Mouse (Mus musculus) ES-Bruce4 (cell line): ENCODE results near the gene Tlr9.

Experiments used
- CTCF ChIP-seq: IDR thresholded peaks from one replicate; pipeline ENCODE4 v1.8.1; 2011; ENCODE audit warnings: low read depth, low read length
- EP300 ChIP-seq: IDR thresholded peaks from 2 replicates; pipeline ENCODE4 v1.6.1; 2011; ENCODE audit warnings: low read depth, low read length; ENCODE audit not compliant: insufficient read depth
- POLR2A ChIP-seq: IDR thresholded peaks from one replicate; pipeline ENCODE4 v1.8.1; 2011; ENCODE audit warnings: low read length; ENCODE audit not compliant: insufficient read depth

GRCm38 (mm10) chr9:106191355-106191754, 31.0 kb upstream of the Tlr9 start:
- no peak for TF ChIP-seq CTCF
- TF ChIP-seq POLR2A = no peak
- no peak for TF ChIP-seq EP300
